Comparison of ENCODE assay signal across 23 mouse cellular contexts in the genomic region with DNA sequence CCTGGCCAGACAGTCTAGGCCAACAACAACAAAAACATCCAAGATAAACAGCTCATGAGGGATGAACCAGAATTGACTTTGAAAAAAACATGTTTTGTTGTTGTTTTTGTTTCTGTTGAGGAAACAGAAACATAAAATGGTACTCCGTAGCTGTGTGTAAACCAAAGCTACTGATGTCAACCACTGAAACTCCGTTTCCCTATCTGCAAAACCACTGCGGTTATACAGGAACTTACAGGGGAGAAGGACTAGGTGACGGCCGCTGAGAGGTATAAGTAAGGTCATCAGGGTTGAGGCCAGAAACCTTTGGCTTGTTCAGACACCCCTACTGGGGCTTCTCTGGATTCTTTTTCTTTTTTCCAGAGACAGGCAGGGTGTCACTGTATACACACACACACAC. TPM values are rescaled to one million over a fixed set of nuclear protein-coding genes. Genes with fewer than 3 reads are reported as not detected.
DNase-seq lines count a peak whose midpoint lies in the region; TF ChIP-seq lines count a peak whose summit lies in the region.
"Had no signal": no experiment of that assay in that cellular context is flagged by ENCODE, and none has a peak within 500 bp of the region (broad histone marks: within the 10 kb centered on the region; RNA-seq: fewer than 3 reads in every experiment).

No protein-coding gene starts in this region.

- WGBS in kidney, adult 2 months: 69% methylated on average over 5 of the region's 5 CpGs

- H3K4me1 ChIP-seq in kidney, adult 2 months (ENCODE audit: control insufficient read depth, insufficient read depth, low read length): peaks cover 17% of the 10 kb centered on the region; the same call in 1 of the 2 replicates
- H3K4me1 ChIP-seq: embryonic facial prominence, embryonic 13.5 days; embryonic facial prominence, embryonic 15.5 days; forebrain, embryonic 10.5 days; forebrain, embryonic 12.5 days had no signal

- TF ChIP-seq POLR2A in kidney, adult 2 months (IDR thresholded peaks at IDR 0.05; ENCODE audit: low read depth, low read length): no peak

- H3K27me3 ChIP-seq in kidney, adult 2 months (replicated peaks; ENCODE audit: control insufficient read depth, insufficient read depth, low read length): no peaks in the 10 kb centered on the region
- H3K27me3 ChIP-seq: Patski had no signal

- TF ChIP-seq CTCF in kidney, adult 2 months (conservative IDR thresholded peaks at IDR 0.05; ENCODE audit: insufficient read depth, insufficient read length, low read depth, low read length): no peak

- no peak overlapping the region for H3K4me3 ChIP-seq in kidney, adult 2 months (ENCODE audit: insufficient read depth, low read depth, low read length)
- H3K4me3 ChIP-seq: embryonic facial prominence, embryonic 13.5 days; embryonic facial prominence, embryonic 15.5 days; erythroblast, embryonic 14.5 days; forebrain, embryonic 10.5 days; forebrain, embryonic 12.5 days had no signal

- no peak for DNase-seq in kidney, adult 2 months
- DNase-seq in kidney, adult 11 months: no peak
- DNase-seq in thymus, postnatal 0 days (ENCODE audit: low spot score): peak; percentile 23
- DNase-seq in thymus, postnatal 4 days: no peak
- peak; percentile 76 for DNase-seq in induced T-regulatory cell, adult 2 months (ENCODE audit: low read depth)
- DNase-seq in adrenal gland, adult 18-20 months (ENCODE audit: low spot score in 2 of 2): no peak
- no peak for DNase-seq in cerebellum, postnatal 10 days
- DNase-seq: adrenal gland, adult 2 months; adrenal gland, postnatal 14 days; adrenal gland, postnatal 36 days; cerebellum, adult 11-12 months; cerebellum, adult 2 months; cerebellum, adult 9-10 months; cerebellum, postnatal 14 days; cerebellum, postnatal 36 days; embryo, embryonic 11 days had no signal

- no peaks in the 10 kb centered on the region for H3K36me3 ChIP-seq in kidney, adult 2 months (ENCODE audit: control insufficient read depth, insufficient read depth, low read length)
- H3K36me3 ChIP-seq: embryonic facial prominence, embryonic 13.5 days; embryonic facial prominence, embryonic 15.5 days; forebrain, embryonic 10.5 days; forebrain, embryonic 12.5 days; G1E had no signal

- H3K27ac ChIP-seq in kidney, adult 2 months (ENCODE audit: insufficient read depth, low read depth, low read length): peak overlapping the region; percentile 24; the same call in 1 of the 2 replicates
- H3K27ac ChIP-seq: embryonic facial prominence, embryonic 13.5 days; embryonic facial prominence, embryonic 15.5 days; forebrain, embryonic 10.5 days; forebrain, embryonic 12.5 days had no signal

RNA-seq across cellular contexts. Expression of a gene that starts 6.6 kb away (rescaled TPM):
- 257 and 303 TPM in 2 replicates for polyA plus RNA-seq in kidney, adult 2 months (2012; rRNA removed)
- polyA plus RNA-seq in thymus, postnatal 0 days (2015; fragmentation: Nextera tagmentation; extraction: Ambion mirVana): 1.8 and 2.0 TPM in 2 replicates
- 10 to 100 TPM; 63.3 to 89.9 TPM for total RNA-seq in adrenal gland, adult 18-20 months (2021)

RNA-seq across cellular contexts. Expression of a gene that starts 35.9 kb away (rescaled TPM):
- polyA plus RNA-seq in kidney, adult 2 months (2012; rRNA removed): 0.08 and 0.11 TPM in 2 replicates
- 14.4 and 17.4 TPM in 2 replicates for polyA plus RNA-seq in thymus, postnatal 0 days (2015; fragmentation: Nextera tagmentation; extraction: Ambion mirVana)
- not detected for total RNA-seq in adrenal gland, adult 18-20 months (2021)

RNA-seq across cellular contexts. Expression of a gene that starts 43.0 kb away (rescaled TPM):
- polyA plus RNA-seq in kidney, adult 2 months (2012; rRNA removed): 9.8 and 10.4 TPM in 2 replicates
- polyA plus RNA-seq in thymus, postnatal 0 days (2015; fragmentation: Nextera tagmentation; extraction: Ambion mirVana): 12.2 and 14.9 TPM in 2 replicates
- 10 to 100 TPM; 44.9 to 52.5 TPM for total RNA-seq in adrenal gland, adult 18-20 months (2021)

RNA-seq across cellular contexts. Expression of a gene that starts 45.0 kb away (rescaled TPM):
- 139 and 147 TPM in 2 replicates for polyA plus RNA-seq in kidney, adult 2 months (2012; rRNA removed)
- polyA plus RNA-seq in thymus, postnatal 0 days (2015; fragmentation: Nextera tagmentation; extraction: Ambion mirVana): 113 and 118 TPM in 2 replicates
- 100 to 1,000 TPM; 131 to 132 TPM for total RNA-seq in adrenal gland, adult 18-20 months (2021)

Comparison
In these comparisons a context has a peak if more than half of its experiments do, and no peak if none do; other contexts are left out.
1. DNase-seq: peak in thymus, postnatal 0 days (single experiment) and induced T-regulatory cell, adult 2 months (single experiment); none in kidney, adult 2 months (single experiment), kidney, adult 11 months (single experiment), thymus, postnatal 4 days (single experiment), adrenal gland, adult 18-20 months (0 of 2) and cerebellum, postnatal 10 days (0 of 2).
2. RNA of a gene that starts 6.6 kb away (polyA plus RNA-seq): 257 to 303 TPM in kidney, adult 2 months; 1.8 to 2.0 TPM in thymus, postnatal 0 days; every median in the first group is over 10 times any median in the second.
3. RNA of a gene that starts 35.9 kb away (polyA plus RNA-seq): 14.4 to 17.4 TPM in thymus, postnatal 0 days; 0.08 to 0.11 TPM in kidney, adult 2 months; every median in the first group is over 10 times any median in the second.